Comparison of ENCODE assay signal across 7 mouse cellular contexts in the genomic region with DNA sequence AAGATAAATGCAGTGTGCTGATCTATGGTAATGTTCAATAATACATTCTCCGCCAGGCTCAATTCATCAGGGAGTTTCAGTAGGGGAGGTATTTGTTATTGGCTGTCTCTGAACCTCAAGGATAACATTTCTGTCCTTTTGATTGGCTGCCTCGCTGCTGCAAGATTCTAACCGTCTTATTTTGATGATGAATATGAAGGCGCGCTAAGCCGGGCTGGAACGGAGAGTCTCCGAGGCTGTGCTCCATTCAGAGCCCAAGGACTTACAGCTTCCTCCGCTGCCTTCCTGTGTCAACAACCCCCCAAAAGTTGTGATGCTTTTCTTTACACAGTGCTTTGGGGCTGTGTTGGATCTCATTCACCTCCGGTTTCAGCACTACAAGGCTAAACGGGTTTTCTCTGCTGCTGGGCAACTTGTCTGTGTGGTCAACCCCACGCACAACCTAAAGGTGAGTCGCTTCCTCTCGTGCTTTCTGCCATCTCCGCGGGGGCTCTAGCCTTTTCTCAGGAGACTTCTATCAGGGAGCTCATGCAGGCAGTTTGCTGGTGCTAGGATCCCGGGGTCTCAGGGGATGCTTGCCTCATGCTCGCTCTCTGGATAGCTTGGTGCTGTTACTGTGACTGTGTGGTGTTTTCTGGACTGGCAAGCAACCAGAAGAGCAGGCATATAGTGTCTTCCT. TPM values are rescaled to one million over a fixed set of nuclear protein-coding genes. Genes with fewer than 3 reads are reported as not detected.
DNase-seq lines count a peak whose midpoint lies in the region; ATAC-seq and TF ChIP-seq lines count a peak whose summit lies in the region.

A gene (plus strand): TSS at position 240 of the 679 bp plus-strand sequence.

- no peak for TF ChIP-seq POLR2A in testis, adult 2 months (IDR thresholded peaks at IDR 0.05; ENCODE audit: control insufficient read depth, low read depth, low read length)

- no peak for TF ChIP-seq CTCF in testis, adult 2 months (IDR thresholded peaks at IDR 0.05; ENCODE audit: control insufficient read depth, insufficient read depth, insufficient replicate concordance, low read depth, low read length)

- H3K4me3 ChIP-seq in testis, adult 2 months (ENCODE audit: control insufficient read depth, low read depth, low read length): peak within 1 kb of the TSS; percentile 24
- peak within 1 kb of the TSS; percentile 37 for H3K4me3 ChIP-seq in heart, embryonic 16.5 days (ENCODE audit: low read length)
- H3K4me3 ChIP-seq in neural tube, embryonic 12.5 days: peak within 1 kb of the TSS; percentile 40

- WGBS in heart, embryonic 16.5 days: 20% methylated on average over 18 of the region's 18 CpGs
- 11% methylated on average over 18 of the region's 18 CpGs for WGBS in neural tube, embryonic 12.5 days

- H3K27ac ChIP-seq in testis, adult 2 months (ENCODE audit: control insufficient read depth, insufficient read depth, low read depth, low read length): no peak within 1 kb of the TSS
- H3K27ac ChIP-seq in heart, embryonic 16.5 days (ENCODE audit: low read length): no peak within 1 kb of the TSS
- peak within 1 kb of the TSS; percentile 22; the same call in 1 of the 2 replicates for H3K27ac ChIP-seq in neural tube, embryonic 12.5 days

- peak within 1 kb of the TSS; percentile 62 for H3K4me2 ChIP-seq in heart, embryonic 16.5 days (ENCODE audit: low read depth, low read length)
- peak within 1 kb of the TSS; percentile 75 for H3K4me2 ChIP-seq in neural tube, embryonic 12.5 days (replicated peaks)

- peaks cover 11% of the 10 kb centered on the region for H3K4me1 ChIP-seq in testis, adult 2 months (ENCODE audit: control insufficient read depth, insufficient read depth, low read length)
- peaks cover 11% of the 10 kb centered on the region for H3K4me1 ChIP-seq in heart, embryonic 16.5 days (ENCODE audit: control insufficient read depth, insufficient read depth, low read length)
- peaks cover 46% of the 10 kb centered on the region for H3K4me1 ChIP-seq in neural tube, embryonic 12.5 days

- intact Hi-C loops in left cerebral cortex, postnatal 4 days (cut with DNase I): loop anchor here (5.0 kb wide), 1 partner anchor 71 kb away; no protein-coding TSS in a partner anchor

- no peaks in the 10 kb centered on the region for H3K36me3 ChIP-seq in testis, adult 2 months (ENCODE audit: control insufficient read depth, insufficient read depth, low read length)
- no peaks in the 10 kb centered on the region for H3K36me3 ChIP-seq in heart, embryonic 16.5 days (ENCODE audit: control insufficient read depth, insufficient read depth)
- no peaks in the 10 kb centered on the region for H3K36me3 ChIP-seq in neural tube, embryonic 12.5 days

- H3K27me3 ChIP-seq in testis, adult 2 months (ENCODE audit: control insufficient read depth, insufficient read depth, low read length): no peaks in the 10 kb centered on the region
- H3K27me3 ChIP-seq in heart, embryonic 16.5 days (ENCODE audit: control insufficient read depth, insufficient read depth, low read length): peaks cover 9% of the 10 kb centered on the region
- no peaks in the 10 kb centered on the region for H3K27me3 ChIP-seq in neural tube, embryonic 12.5 days (replicated peaks)

- no peak within 1 kb of the TSS for H3K9ac ChIP-seq in heart, embryonic 16.5 days (ENCODE audit: low read length)
- peak within 1 kb of the TSS; percentile 49 for H3K9ac ChIP-seq in neural tube, embryonic 12.5 days

- no peaks in the 10 kb centered on the region for H3K9me3 ChIP-seq in heart, embryonic 16.5 days (replicated peaks; ENCODE audit: control insufficient read depth, low read length)
- H3K9me3 ChIP-seq in neural tube, embryonic 12.5 days: no peaks in the 10 kb centered on the region

- no peak for DNase-seq in testis, postnatal 14 days (ENCODE audit: low spot score)
- DNase-seq in cerebellum, postnatal 36 days: peak; percentile 25 to 47
- DNase-seq in left cerebral cortex, postnatal 4 days: peak; percentile 38

- no peak for ATAC-seq in heart, embryonic 16.5 days (replicated peaks; ENCODE audit: extremely low read depth, insufficient read depth, low FRiP score)
- ATAC-seq in neural tube, embryonic 12.5 days (ENCODE audit: low FRiP score, low read depth): 0 out of 2 replicates have a peak, but pooled peaks have one; percentile 17
- ATAC-seq in granulocyte monocyte progenitor cell, adult 5-6 weeks (replicated peaks; ENCODE audit: poor library complexity, severe bottlenecking): no peak

RNA-seq across cellular contexts. Expression of the gene that starts here (rescaled TPM):
- 0.04 TPM in 1 of 2 replicates, not detected in the other for polyA plus RNA-seq in testis, adult 2 months (2012; rRNA removed)
- polyA plus RNA-seq in heart, embryonic 16.5 days (2015; fragmentation: Nextera tagmentation; extraction: Ambion mirVana): not detected in 2 replicates
- total RNA-seq in left cerebral cortex, postnatal 4 days (2021): 10 to 100 TPM in 1 of 2 experiments, 1 to 10 TPM in 1; 9.5 to 10.1 TPM
- polyA plus RNA-seq in neural tube, embryonic 12.5 days (2016; fragmentation: Nextera tagmentation; extraction: Ambion mirVana): 2.8 and 3.7 TPM in 2 replicates
- not detected in 2 replicates for total RNA-seq in granulocyte monocyte progenitor cell, adult 5-6 weeks (2014; fragmentation: Nextera tagmentation)
- not detected in 2 replicates for total RNA-seq in granulocyte monocyte progenitor cell, adult 5-6 weeks (2017)

Comparison
In these comparisons a context has a peak if more than half of its experiments do, and no peak if none do; other contexts are left out.
1. RNA of the gene that starts here (total RNA-seq): 9.5 to 10.1 TPM in left cerebral cortex, postnatal 4 days; not detected in granulocyte monocyte progenitor cell, adult 5-6 weeks; every median in the first group is over 10 times any median in the second.
2. Peak in every context shown above with its lines, with median percentiles within 50 percentile points of each other: H3K4me3 ChIP-seq.